Mouse (Mus musculus) spleen, adult 12 weeks (tissue): ENCODE results near the gene Ccdc120.

Experiments used
- DNase-seq: peaks from one replicate; pipeline ENCODE4 v3.0.0; 2022; ENCODE audit warnings: low spot score

Ccdc120 gene

DNA sequence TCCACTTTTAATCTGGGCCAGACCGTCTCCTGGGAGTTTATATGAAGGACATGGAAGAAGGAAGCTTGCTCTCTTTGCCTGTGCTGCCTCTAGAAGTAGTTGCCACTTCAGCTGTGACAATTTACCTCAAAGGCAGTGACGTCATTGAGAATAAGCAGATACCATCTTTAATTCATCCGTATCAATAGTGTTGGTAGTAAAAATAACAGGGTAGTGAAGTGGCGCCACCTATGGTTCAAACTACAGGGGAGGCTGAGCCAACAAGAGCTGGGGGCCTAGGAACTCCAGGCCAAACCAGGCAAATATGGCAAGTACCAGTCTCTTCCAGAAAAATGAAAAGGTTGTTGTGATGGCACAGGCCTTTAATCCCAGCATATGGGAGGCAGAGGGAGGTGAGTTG is 57.8 kb downstream of the Ccdc120 start:
- no peak for DNase-seq

DNA sequence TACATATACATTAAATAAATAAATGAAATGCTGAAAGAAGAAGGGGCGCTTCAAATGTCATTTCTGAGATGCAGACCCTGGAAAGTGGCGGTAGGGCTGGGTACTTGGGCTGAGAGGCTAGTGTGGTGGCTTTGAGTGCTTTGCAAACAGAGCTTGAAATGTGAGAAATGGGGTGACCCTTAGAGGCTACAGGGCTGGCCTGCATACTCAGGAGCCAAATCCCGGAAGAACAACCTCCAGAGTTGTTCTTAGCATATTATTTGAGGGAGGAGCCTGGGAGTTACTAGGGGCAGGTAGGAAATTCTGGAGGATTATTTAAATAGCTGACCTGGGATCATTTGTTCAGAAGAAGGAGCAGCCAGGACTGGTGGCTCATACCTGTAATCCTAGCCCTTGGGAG is 60.2 kb downstream of the Ccdc120 start:
- DNase-seq, result no peak

DNA sequence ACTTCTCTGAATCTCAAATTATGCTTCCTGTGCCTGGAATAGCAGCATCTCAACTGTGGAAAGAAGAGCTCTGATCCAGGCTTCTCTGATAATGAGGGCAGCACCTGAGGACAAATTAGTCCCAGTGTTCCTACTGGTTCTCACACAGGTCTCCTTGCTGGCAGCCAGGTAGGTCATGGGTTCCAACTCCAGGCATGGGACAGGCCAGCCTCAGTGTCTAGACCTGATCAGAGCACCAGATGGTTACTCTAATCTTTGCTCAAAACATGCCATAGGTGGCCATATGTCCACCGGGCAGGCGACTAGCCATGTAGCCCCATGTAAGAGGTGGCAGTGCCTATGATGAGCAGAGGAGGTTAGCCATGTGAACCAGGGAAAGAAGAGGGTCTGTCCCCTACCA is 62.4 kb downstream of the Ccdc120 start:
- no peak for DNase-seq
